Mouse (Mus musculus) liver, embryonic 15.5 days (tissue): ENCODE measurements around the gene Fn3k. TPM values are rescaled to one million over a fixed set of nuclear protein-coding genes. Genes with fewer than 3 reads are reported as not detected.

ENCODE experiments used
- ATAC-seq: fragments of 200-750 bp; cut with Nextera tagmentation; 2 replicates; pipeline ENCODE4 v1.8.0; 2017; ENCODE audit warnings: moderate number of reproducible peaks, mild to moderate bottlenecking, moderate library complexity; ENCODE audit not compliant: insufficient read depth
- H3K27ac ChIP-seq: fragments of 300-500 bp; sonication (generic); replicated peaks from 2 replicates; pipeline ENCODE4 v1.5.1; 2015; ENCODE audit warnings: mild to moderate bottlenecking, inconsistent platforms
- H3K27me3 ChIP-seq: fragments of 300-500 bp; sonication (generic); 2 replicates; pipeline ENCODE4 v1.6.1; 2015; ENCODE audit warnings: mild to moderate bottlenecking, inconsistent platforms
- H3K36me3 ChIP-seq: fragments of 300-500 bp; sonication (generic); replicated peaks from 2 replicates; pipeline ENCODE4 v1.6.1; 2015; ENCODE audit warnings: moderate library complexity, mild to moderate bottlenecking, inconsistent platforms
- H3K4me1 ChIP-seq: fragments of 300-500 bp; sonication (generic); replicated peaks from 2 replicates; pipeline ENCODE4 v1.6.1; 2015; ENCODE audit warnings: inconsistent platforms
- H3K4me2 ChIP-seq: fragments of 300-500 bp; sonication (generic); 2 replicates; pipeline ENCODE4 v1.6.1; 2015; ENCODE audit warnings: moderate library complexity, mild to moderate bottlenecking, inconsistent platforms
- H3K4me3 ChIP-seq: fragments of 300-500 bp; sonication (generic); replicated peaks from 2 replicates; pipeline ENCODE4 v1.5.1; 2015; ENCODE audit warnings: mild to moderate bottlenecking, inconsistent platforms
- H3K9ac ChIP-seq: fragments of 300-500 bp; sonication (generic); 2 replicates; pipeline ENCODE4 v1.6.1; 2015; ENCODE audit warnings: moderate library complexity, mild to moderate bottlenecking, inconsistent platforms
- H3K9me3 ChIP-seq: fragments of 300-500 bp; sonication (generic); replicated peaks from 2 replicates; pipeline ENCODE4 v1.6.1; 2016; ENCODE audit warnings: inconsistent platforms
- WGBS: fragments of 180-500 bp; shearing (Covaris S2); methylation state at CpG from one replicate; pipeline ENCODE4 v1.1.7; 2015; ENCODE audit warnings: mixed read lengths; ENCODE audit not compliant: insufficient replicate concordance; 5-methylcytosine and 5-hydroxymethylcytosine counted together
- microRNA-seq: library from miRNA; unstranded; fragments of <30 nt; microRNA quantifications from one replicate; pipeline ENCODE4, GENCODE M21; 2016
- polyA plus RNA-seq: library from polyadenylated mRNA; unstranded; fragments of >200 nt; fragmentation: Nextera tagmentation; extraction: Ambion mirVana; gene quantifications from 2 replicates; pipeline ENCODE4 v1.2.1, GENCODE M21; 2015

Fn3k gene
- polyA plus RNA-seq, 1 experiment from 2014 or later: 46.6 TPM

- Histone ChIP-seq H3K4me1 (peaks cover 11% of the 10 kb centered on the region), H3K27ac (no peak overlapping the region), H3K4me3 (no peak overlapping the region), H3K4me2 (no peak overlapping the region), H3K27me3 (no peaks in the 10 kb centered on the region), H3K36me3 (peaks cover 84% of the 10 kb centered on the region), H3K9me3 (no peaks in the 10 kb centered on the region), H3K9ac (no peak overlapping the region)
- ATAC-seq: no peak
- WGBS: 86% methylated on average over 3 of the region's 3 CpGs
These were observed 23.2 kb downstream of the Fn3k start for GRCm38 (mm10) chr11:121457874-121458273.

GRCm38 (mm10) chr11:121467408-121467807 lies 32.7 kb downstream of the Fn3k start:
- H3K27ac ChIP-seq: no peak overlapping the region
- H3K27me3 ChIP-seq: no peaks in the 10 kb centered on the region
- H3K4me1 ChIP-seq: no peaks in the 10 kb centered on the region
- no peak for ATAC-seq
- 82% methylated on average over 6 of the region's 6 CpGs for whole genome bisulfite sequencing
- no peak overlapping the region for H3K9ac ChIP-seq
- H3K9me3 ChIP-seq: no peaks in the 10 kb centered on the region
- no peak overlapping the region for H3K4me3 ChIP-seq
- H3K4me2 ChIP-seq: no peak overlapping the region
- H3K36me3 ChIP-seq: peaks cover 68% of the 10 kb centered on the region

GRCm38 (mm10) chr11:121474831-121475230 lies 40.1 kb downstream of the Fn3k start:
- Histone ChIP-seq H3K27ac (no peak overlapping the region), H3K36me3 (peaks cover 64% of the 10 kb centered on the region), H3K4me1 (0 out of 2 replicates have a peak, but pooled peaks cover 8% of the 10 kb centered on the region), H3K9me3 (no peaks in the 10 kb centered on the region), H3K4me2 (no peak overlapping the region), H3K27me3 (no peaks in the 10 kb centered on the region), H3K4me3 (no peak overlapping the region), H3K9ac (no peak overlapping the region)
- 53% methylated on average over 3 of the region's 3 CpGs for WGBS
- no peak for ATAC-seq

GRCm38 (mm10) chr11:121475699-121476415 lies 41.1 kb downstream of the Fn3k start:
- peaks cover 64% of the 10 kb centered on the region for H3K36me3 ChIP-seq
- H3K4me1 ChIP-seq: 0 out of 2 replicates have a peak, but pooled peaks cover 10% of the 10 kb centered on the region
- WGBS: 20% methylated on average over 9 of the region's 9 CpGs
- H3K4me3 ChIP-seq: no peak overlapping the region
- H3K27me3 ChIP-seq: no peaks in the 10 kb centered on the region
- no peaks in the 10 kb centered on the region for H3K9me3 ChIP-seq
- H3K27ac ChIP-seq: 0 out of 2 replicates have a peak overlapping the region, but pooled peaks have one; percentile 9
- H3K9ac ChIP-seq: no peak overlapping the region
- no peak overlapping the region for H3K4me2 ChIP-seq
- no peak for ATAC-seq

GRCm38 (mm10) chr11:121479476-121480203 lies 44.9 kb downstream of the Fn3k start:
- H3K36me3 ChIP-seq: peaks cover 66% of the 10 kb centered on the region
- H3K4me1 ChIP-seq: 0 out of 2 replicates have a peak, but pooled peaks cover 16% of the 10 kb centered on the region
- H3K27ac ChIP-seq: no peak overlapping the region
- 76% methylated on average over 15 of the region's 15 CpGs for WGBS
- no peaks in the 10 kb centered on the region for H3K9me3 ChIP-seq
- no peak overlapping the region for H3K9ac ChIP-seq
- H3K27me3 ChIP-seq: no peaks in the 10 kb centered on the region
- no peak overlapping the region for H3K4me2 ChIP-seq
- no peak overlapping the region for H3K4me3 ChIP-seq
- ATAC-seq: no peak

- H3K4me2 ChIP-seq: no peak overlapping the region
- no peaks in the 10 kb centered on the region for H3K27me3 ChIP-seq
- ATAC-seq: peak; percentile 32; the same call in 1 of the 2 replicates
- peaks cover 13% of the 10 kb centered on the region; the same call in 1 of the 2 replicates for H3K4me1 ChIP-seq
- H3K36me3 ChIP-seq: peaks cover 57% of the 10 kb centered on the region
- H3K27ac ChIP-seq: no peak overlapping the region
- H3K9me3 ChIP-seq: no peaks in the 10 kb centered on the region
- H3K4me3 ChIP-seq: no peak overlapping the region
- WGBS: 71% methylated on average over 2 of the region's 2 CpGs
- no peak overlapping the region for H3K9ac ChIP-seq
These were observed 46.4 kb downstream of the Fn3k start for GRCm38 (mm10) chr11:121481129-121481528.

- H3K9me3 ChIP-seq: no peaks in the 10 kb centered on the region
- H3K4me2 ChIP-seq: no peak overlapping the region
- H3K27ac ChIP-seq: no peak overlapping the region
- peaks cover 20% of the 10 kb centered on the region for H3K36me3 ChIP-seq
- no peaks in the 10 kb centered on the region for H3K27me3 ChIP-seq
- peaks cover 19% of the 10 kb centered on the region for H3K4me1 ChIP-seq
- no peak for ATAC-seq
- 48% methylated on average over 9 of the region's 9 CpGs for WGBS
- H3K9ac ChIP-seq: no peak overlapping the region
- H3K4me3 ChIP-seq: no peak overlapping the region
These were observed 51.2 kb downstream of the Fn3k start for GRCm38 (mm10) chr11:121485882-121486281.

GRCm38 (mm10) chr11:121490651-121491050 lies 55.9 kb downstream of the Fn3k start:
- Histone ChIP-seq H3K27me3 (no peaks in the 10 kb centered on the region), H3K4me3 (no peak overlapping the region), H3K9me3 (no peaks in the 10 kb centered on the region), H3K36me3 (peaks cover 32% of the 10 kb centered on the region), H3K4me1 (peaks cover 10% of the 10 kb centered on the region), H3K27ac (0 out of 2 replicates have a peak overlapping the region, but pooled peaks have one; percentile 14), H3K4me2 (no peak overlapping the region), H3K9ac (no peak overlapping the region)
- 0 out of 2 replicates have a peak, but pooled peaks have one; percentile 27 for ATAC-seq

Small RNA genes within 50 kb of the gene (microRNA-seq; reads per million reads assigned to microRNA genes)
- gene Mir7236: 1.0 reads per million

Other genes starting within 250 kb of the Fn3k start
- 3.0 and 3.7 TPM in 2 replicates for gene Hexdc, start 230.5 kb upstream of the Fn3k start, polyA plus RNA-seq
- gene Ogfod3, start 230.2 kb upstream of the Fn3k start, polyA plus RNA-seq: 14.3 and 16.3 TPM in 2 replicates
- 20.5 and 20.7 TPM in 2 replicates for gene Cybc1, start 205.6 kb upstream of the Fn3k start, polyA plus RNA-seq
- 117 and 136 TPM in 2 replicates for gene Narf, start 197.7 kb upstream of the Fn3k start, polyA plus RNA-seq
- 2.8 and 3.9 TPM in 2 replicates for gene Foxk2, start 174.9 kb upstream of the Fn3k start, polyA plus RNA-seq
- gene Wdr45b, start 80.5 kb upstream of the Fn3k start, polyA plus RNA-seq: 18.5 and 20.1 TPM in 2 replicates
- 1.3 and 1.4 TPM in 2 replicates for gene Rab40b, start 46.7 kb upstream of the Fn3k start, polyA plus RNA-seq
- gene Fn3krp, start 13.5 kb upstream of the Fn3k start, polyA plus RNA-seq: 27.3 and 28.1 TPM in 2 replicates
- gene Tbcd, start 17.0 kb downstream of the Fn3k start, polyA plus RNA-seq: 20.2 and 22.7 TPM in 2 replicates
- 0.82 and 1.1 TPM in 2 replicates for gene Zfp750, start 84.4 kb downstream of the Fn3k start, polyA plus RNA-seq
- 1.8 and 2.0 TPM in 2 replicates for gene B3gntl1, start 238.2 kb downstream of the Fn3k start, polyA plus RNA-seq